Mouse (Mus musculus): ENCODE results near the gene Ddx52. TPM values are rescaled to one million over a fixed set of nuclear protein-coding genes. Genes with fewer than 3 reads are reported as not detected.

The Ddx52 gene
- polyA plus RNA-seq (2012; rRNA removed) = 0.32 and 0.47 TPM in 2 replicates

DNA sequence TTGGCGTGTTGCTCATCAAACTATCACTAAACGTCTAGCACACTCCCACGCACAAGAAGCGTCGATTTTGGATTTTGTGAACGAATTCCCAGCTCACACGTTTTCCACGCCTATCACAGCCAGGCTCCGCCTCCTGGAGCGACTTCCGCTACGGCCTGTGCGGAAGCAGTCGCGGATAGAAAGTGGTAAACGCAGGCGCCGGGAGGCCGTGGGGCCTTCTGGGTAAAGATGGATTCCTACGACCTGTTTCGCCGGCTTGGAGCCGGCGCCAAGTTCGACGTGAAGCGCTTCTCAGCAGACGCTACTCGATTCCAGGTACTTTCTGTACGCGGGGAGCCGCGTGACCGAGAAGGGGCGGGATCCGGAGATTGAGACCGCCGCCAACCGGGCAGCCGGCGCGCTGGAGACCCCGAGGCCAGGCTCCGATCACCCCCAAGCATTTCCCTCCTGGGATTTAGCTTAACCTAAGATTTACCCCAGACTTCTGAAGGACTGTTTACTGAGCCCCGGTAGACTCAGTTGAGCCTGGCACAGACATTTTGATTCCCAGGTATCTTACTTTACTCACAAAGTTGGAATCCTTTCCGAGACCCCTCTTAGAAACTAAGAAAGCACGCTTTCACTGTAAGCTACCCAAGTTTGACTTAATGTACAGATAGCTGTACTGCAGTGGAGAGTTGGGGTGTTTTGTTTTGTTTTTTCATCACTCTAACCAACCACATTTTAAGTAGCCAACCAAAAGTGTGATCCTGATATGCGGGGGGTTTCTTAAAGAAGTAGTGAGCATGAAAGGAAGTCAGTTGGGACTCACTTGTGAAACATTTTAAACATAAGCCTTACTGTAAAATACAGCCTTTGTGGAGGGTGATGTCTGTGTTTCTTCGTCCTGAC is at the start of gene Ddx52:
Gene Ddx52, plus strand, starts transcription at position 113 of the 891 bp plus-strand sequence.

DNA sequence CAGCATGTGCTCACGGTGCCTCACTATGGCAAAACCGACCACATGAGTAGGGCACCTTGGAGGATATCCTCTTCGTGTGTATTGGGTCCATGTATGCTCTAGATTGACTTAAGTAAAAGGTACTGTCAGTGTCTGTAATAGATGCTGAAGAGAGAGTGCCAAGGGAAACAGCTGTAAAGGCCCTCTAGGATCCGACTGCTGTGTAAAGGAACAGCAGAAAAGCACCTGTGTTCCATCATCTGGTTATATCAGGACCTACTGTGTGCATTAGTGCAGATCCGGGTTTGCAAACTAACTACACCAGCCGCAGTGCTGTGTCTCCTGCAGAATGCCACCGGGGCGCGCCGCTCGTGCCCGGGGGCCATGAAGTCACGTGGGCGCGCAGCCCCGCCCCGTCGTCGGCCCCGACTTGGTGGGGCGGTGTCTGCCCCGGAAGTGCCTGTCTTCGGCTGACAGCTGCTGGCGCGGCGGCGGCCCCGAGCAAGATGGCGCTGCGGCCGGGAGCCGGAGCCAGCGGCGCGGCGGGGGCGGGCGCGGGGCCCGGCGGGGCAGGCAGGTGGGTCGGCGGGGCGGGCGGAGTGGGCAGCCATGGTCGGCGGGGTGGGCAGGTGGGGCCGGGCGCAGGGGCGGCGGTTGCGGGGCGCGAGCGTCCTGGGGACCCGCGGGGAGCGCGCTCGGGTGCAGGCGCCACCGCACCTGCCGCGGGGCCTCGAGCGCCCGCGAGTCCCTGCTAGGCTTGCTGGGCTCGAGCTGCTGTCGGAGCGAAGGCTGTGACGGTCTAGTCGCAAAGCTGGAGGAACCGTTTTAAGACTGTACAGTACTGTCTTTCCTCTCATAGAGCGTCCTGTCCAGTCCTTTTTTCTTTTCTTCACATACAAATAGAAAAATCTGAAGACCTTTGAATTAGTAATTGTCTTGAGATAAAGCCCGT is 22.4 kb downstream of the Ddx52 start, which contains the start of gene Synrg:
Gene Synrg, plus strand, starts transcription at position 438 of the 931 bp plus-strand sequence.

Other genes with a start within 250 kb of the Ddx52 start
- gene Wfdc17, start 238.1 kb upstream of the Ddx52 start, polyA plus RNA-seq (2012; rRNA removed) = 0.70 TPM in 1 of 2 replicates, not detected in the other
- gene Wfdc18, start 233.0 kb upstream of the Ddx52 start, polyA plus RNA-seq (2012; rRNA removed) = 0.89 TPM in 1 of 2 replicates, not detected in the other
- 23.2 and 38.7 TPM in 2 replicates for gene Wfdc21, start 195.1 kb upstream of the Ddx52 start, polyA plus RNA-seq (2012; rRNA removed)
- gene Heatr6, start 188.4 kb upstream of the Ddx52 start, polyA plus RNA-seq (2012; rRNA removed) = 7.7 and 7.9 TPM in 2 replicates
- gene Hnf1b, start 92.0 kb upstream of the Ddx52 start, polyA plus RNA-seq (2012; rRNA removed) = 10.0 and 14.3 TPM in 2 replicates
- gene Synrg, start 22.4 kb downstream of the Ddx52 start, polyA plus RNA-seq (2012; rRNA removed) = 5.5 and 6.9 TPM in 2 replicates
- 21.2 and 41.8 TPM in 2 replicates for gene Dusp14, start 127.2 kb downstream of the Ddx52 start, polyA plus RNA-seq (2012; rRNA removed)
- 0.60 and 1.6 TPM in 2 replicates for gene Tada2a, start 187.5 kb downstream of the Ddx52 start, polyA plus RNA-seq (2012; rRNA removed)
- 2.6 and 2.9 TPM in 2 replicates for gene Acaca, start 187.6 kb downstream of the Ddx52 start, polyA plus RNA-seq (2012; rRNA removed)
- not detected in 2 replicates for gene Gm11437, start 225.4 kb downstream of the Ddx52 start, polyA plus RNA-seq (2012; rRNA removed)

All from stomach, adult 2 months (tissue).